Mouse (Mus musculus) testis, postnatal 14 days (tissue): ENCODE data around the gene Traf3ip1.
A peak's percentile ranks its signal among the peaks of the same experiment; 100 is the strongest.

ENCODE experiments used
- DNase-seq: peaks from one replicate; pipeline ENCODE4 v3.0.0; 2021; ENCODE audit warnings: low spot score

Gene Traf3ip1

GRCm38 (mm10) chr1:91494457-91495140 lies at the start of gene Traf3ip1:
Traf3ip1 (plus strand) TSS chr1:91494647.
- peak; percentile 92 for DNase-seq

GRCm38 (mm10) chr1:91444841-91445830 lies 49.3 kb upstream of the Traf3ip1 start:
- DNase-seq, result no peak

GRCm38 (mm10) chr1:91446060-91446459 lies 48.4 kb upstream of the Traf3ip1 start:
- DNase-seq, result peak; percentile 68

- DNase-seq, result no peak
Measured at GRCm38 (mm10) chr1:91446511-91446910, 47.9 kb upstream of the Traf3ip1 start.

- no peak for DNase-seq
Measured at GRCm38 (mm10) chr1:91448688-91449087, 45.8 kb upstream of the Traf3ip1 start.

- no peak for DNase-seq
Measured at GRCm38 (mm10) chr1:91450851-91451250, 43.6 kb upstream of the Traf3ip1 start.

- DNase-seq, result no peak
Measured at GRCm38 (mm10) chr1:91451547-91452084, 42.8 kb upstream of the Traf3ip1 start.

GRCm38 (mm10) chr1:91453932-91454331 lies 40.5 kb upstream of the Traf3ip1 start:
- no peak for DNase-seq

- DNase-seq, result no peak
Measured at GRCm38 (mm10) chr1:91454366-91454765, 40.1 kb upstream of the Traf3ip1 start.

- no peak for DNase-seq
Measured at GRCm38 (mm10) chr1:91454927-91455326, 39.5 kb upstream of the Traf3ip1 start.

GRCm38 (mm10) chr1:91455661-91456161 lies 38.7 kb upstream of the Traf3ip1 start:
- no peak for DNase-seq

GRCm38 (mm10) chr1:91456301-91456801 lies 38.1 kb upstream of the Traf3ip1 start:
- no peak for DNase-seq

- DNase-seq, result no peak
Measured at GRCm38 (mm10) chr1:91457116-91457515, 37.3 kb upstream of the Traf3ip1 start.

GRCm38 (mm10) chr1:91457698-91458097 lies 36.7 kb upstream of the Traf3ip1 start:
- DNase-seq, result no peak

- DNase-seq, result peak; percentile 41
Measured at GRCm38 (mm10) chr1:91458223-91458861, 36.1 kb upstream of the Traf3ip1 start.

- peak; percentile 99 for DNase-seq
Measured at GRCm38 (mm10) chr1:91459059-91459809, 35.2 kb upstream of the Traf3ip1 start, which contains the start of gene Per2. Per2 (minus strand) TSS chr1:91459324.

GRCm38 (mm10) chr1:91460069-91460468 lies 34.4 kb upstream of the Traf3ip1 start:
- no peak for DNase-seq

GRCm38 (mm10) chr1:91460564-91460963 lies 33.9 kb upstream of the Traf3ip1 start:
- no peak for DNase-seq

- no peak for DNase-seq
Measured at GRCm38 (mm10) chr1:91463336-91463995, 31.0 kb upstream of the Traf3ip1 start.

GRCm38 (mm10) chr1:91464436-91464835 lies 30.0 kb upstream of the Traf3ip1 start:
- DNase-seq, result no peak
